Mouse (Mus musculus) colon, adult 2 months (tissue): ENCODE results near the gene Btnl2. TPM values are rescaled to one million over a fixed set of nuclear protein-coding genes. Genes with fewer than 3 reads are reported as not detected.

Experiments used
- polyA plus RNA-seq: library from polyadenylated mRNA; depleted of rRNA; stranded (reverse); fragments of >200 nt; gene quantifications from 2 replicates; pipeline ENCODE4 v1.2.3, GENCODE M21; 2012; rRNA removed

Btnl2 gene
- 2.4 and 4.6 TPM in 2 replicates for polyA plus RNA-seq

DNA sequence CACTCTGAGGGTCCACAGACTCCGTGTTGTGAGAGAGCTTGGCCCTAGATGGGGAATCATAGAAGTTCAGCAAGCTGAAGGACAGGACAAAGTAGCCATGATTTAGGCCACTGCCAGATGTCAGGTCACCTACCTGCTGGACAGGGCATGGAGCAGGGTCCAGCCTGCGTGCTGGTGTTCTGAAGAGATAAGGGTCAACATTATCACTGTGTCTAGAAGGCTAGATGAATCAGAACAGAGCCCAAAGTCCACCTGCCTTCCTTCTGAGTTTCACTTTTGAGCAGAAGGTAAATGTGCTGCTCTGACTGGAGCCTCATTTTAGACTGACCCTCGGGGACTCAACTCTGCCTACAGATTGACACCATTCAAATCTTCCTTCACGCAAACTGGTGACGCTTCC, at the start of gene Btnl2:
Gene Btnl2, plus strand, starts transcription at position 284 of the 400 bp plus-strand sequence.

GRCm38 (mm10) chr17:34305380-34306030, 49.1 kb upstream of the Btnl2 start, which contains the start of gene H2-Eb1:
TSS of gene H2-Eb1 (plus strand) at chr17:34305867.

GRCm38 (mm10) chr17:34325436-34325835, 29.2 kb upstream of the Btnl2 start, which contains the start of gene H2-Eb2:
TSS of gene H2-Eb2 (plus strand) at chr17:34325665.

GRCm38 (mm10) chr17:34376847-34377246, 22.2 kb downstream of the Btnl2 start, which contains the start of gene Btnl1:
TSS of gene Btnl1 (plus strand) at chr17:34377132.

GRCm38 (mm10) chr17:34398711-34399393, 44.2 kb downstream of the Btnl2 start, which contains the start of gene BC051142:
TSS of gene BC051142 (plus strand) at chr17:34398820.

Other genes starting within 250 kb of the Btnl2 start
- gene H2-DMa, start 235.3 kb upstream of the Btnl2 start, polyA plus RNA-seq: 33.6 and 41.0 TPM in 2 replicates
- gene Brd2, start 232.2 kb upstream of the Btnl2 start, polyA plus RNA-seq: 82.1 and 90.7 TPM in 2 replicates
- gene H2-DMb2, start 211.5 kb upstream of the Btnl2 start, polyA plus RNA-seq: 18.1 and 19.6 TPM in 2 replicates
- 38.9 and 63.4 TPM in 2 replicates for gene H2-DMb1, start 201.8 kb upstream of the Btnl2 start, polyA plus RNA-seq
- 27.1 and 29.4 TPM in 2 replicates for gene Tap1, start 167.3 kb upstream of the Btnl2 start, polyA plus RNA-seq
- 46.3 and 67.5 TPM in 2 replicates for gene Psmb9, start 167.1 kb upstream of the Btnl2 start, polyA plus RNA-seq
- 54.9 and 80.3 TPM in 2 replicates for gene Psmb8, start 157.1 kb upstream of the Btnl2 start, polyA plus RNA-seq
- gene Tap2, start 151.3 kb upstream of the Btnl2 start, polyA plus RNA-seq: 37.1 and 41.0 TPM in 2 replicates
- gene H2-Ob, start 115.9 kb upstream of the Btnl2 start, polyA plus RNA-seq: 6.4 and 7.8 TPM in 2 replicates
- 668 and 781 TPM in 2 replicates for gene H2-Ab1, start 97.1 kb upstream of the Btnl2 start, polyA plus RNA-seq
- gene H2-Aa, start 67.0 kb upstream of the Btnl2 start, polyA plus RNA-seq: 183 and 216 TPM in 2 replicates
- gene H2-Eb1, start 49.0 kb upstream of the Btnl2 start, polyA plus RNA-seq: 135 and 141 TPM in 2 replicates
- gene H2-Eb2, start 29.2 kb upstream of the Btnl2 start, polyA plus RNA-seq: 0.58 and 0.68 TPM in 2 replicates
- gene Btnl1, start 22.3 kb downstream of the Btnl2 start, polyA plus RNA-seq: 21.4 and 24.2 TPM in 2 replicates
- 0.16 and 0.50 TPM in 2 replicates for gene BC051142, start 44.0 kb downstream of the Btnl2 start, polyA plus RNA-seq
- gene Btnl4, start 122.5 kb downstream of the Btnl2 start, polyA plus RNA-seq: 30.1 and 33.4 TPM in 2 replicates
- gene Btnl6, start 162.5 kb downstream of the Btnl2 start, polyA plus RNA-seq: 19.2 and 24.2 TPM in 2 replicates
- gene Notch4, start 209.4 kb downstream of the Btnl2 start, polyA plus RNA-seq: 21.6 and 28.1 TPM in 2 replicates
- 7.0 and 8.0 TPM in 2 replicates for gene Gpsm3, start 235.0 kb downstream of the Btnl2 start, polyA plus RNA-seq
- gene Pbx2, start 236.4 kb downstream of the Btnl2 start, polyA plus RNA-seq: 61.4 and 62.5 TPM in 2 replicates
- 2.2 and 2.4 TPM in 2 replicates for gene Ager, start 243.0 kb downstream of the Btnl2 start, polyA plus RNA-seq
- 91.2 and 137 TPM in 2 replicates for gene Rnf5, start 248.9 kb downstream of the Btnl2 start, polyA plus RNA-seq
- gene Agpat1, start 249.4 kb downstream of the Btnl2 start, polyA plus RNA-seq: 343 and 453 TPM in 2 replicates